Mouse (Mus musculus) ES-E14 (cell line): Measurements from ENCODE around the gene Trp53tg5.

Experiments used
- HCFC1 ChIP-seq: IDR thresholded peaks from 2 replicates; pipeline ENCODE4 v1.6.1; 2012; ENCODE audit warnings: low read length, inconsistent platforms, borderline replicate concordance; ENCODE audit not compliant: insufficient read depth
- ZC3H11A ChIP-seq: IDR thresholded peaks from 2 replicates; pipeline ENCODE4 v1.6.1; 2012; ENCODE audit warnings: low read depth, mild to moderate bottlenecking, inconsistent platforms, low read length, borderline replicate concordance

DNA sequence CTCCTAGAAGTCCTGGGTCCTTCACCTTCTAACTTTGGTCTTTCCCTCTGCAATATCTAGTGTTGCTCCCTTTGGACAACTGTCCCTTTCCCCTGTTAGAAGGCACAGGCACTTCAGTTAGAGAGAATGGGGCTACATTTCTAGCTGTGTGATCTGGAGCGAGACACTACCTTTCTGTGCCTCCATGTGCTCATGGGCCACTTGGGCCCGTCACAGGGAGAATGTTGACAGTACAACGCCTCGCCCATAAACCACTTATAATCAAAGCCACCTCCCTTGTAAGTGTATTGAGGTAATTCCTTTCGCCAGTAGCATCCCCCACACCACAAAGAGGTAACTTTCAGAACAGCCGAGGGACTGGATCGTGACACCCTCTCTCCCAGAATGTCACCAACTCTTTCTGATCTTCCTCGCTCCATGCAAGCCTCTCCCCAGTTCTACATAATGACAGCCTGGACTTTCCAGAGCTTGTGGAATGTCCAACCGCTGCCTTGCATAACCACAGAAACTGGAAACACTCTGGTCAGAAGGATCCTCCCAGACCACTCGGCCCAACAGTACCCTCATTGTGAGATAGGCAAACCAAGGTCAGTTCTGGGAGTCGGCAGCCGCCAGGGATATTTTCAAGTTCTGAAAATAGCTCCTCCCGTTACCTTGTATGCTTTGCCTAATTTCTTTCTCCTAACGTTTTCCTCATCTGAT, 24.0 kb downstream of the Trp53tg5 start:
- no peak for TF ChIP-seq ZC3H11A
- TF ChIP-seq HCFC1, result no peak
